Mouse (Mus musculus): ENCODE measurements around the gene Efcc1. TPM values are rescaled to one million over a fixed set of nuclear protein-coding genes. Genes with fewer than 3 reads are reported as not detected.

Efcc1 gene
- 14.8 and 30.7 TPM in 2 replicates for total RNA-seq (2017)

DNA sequence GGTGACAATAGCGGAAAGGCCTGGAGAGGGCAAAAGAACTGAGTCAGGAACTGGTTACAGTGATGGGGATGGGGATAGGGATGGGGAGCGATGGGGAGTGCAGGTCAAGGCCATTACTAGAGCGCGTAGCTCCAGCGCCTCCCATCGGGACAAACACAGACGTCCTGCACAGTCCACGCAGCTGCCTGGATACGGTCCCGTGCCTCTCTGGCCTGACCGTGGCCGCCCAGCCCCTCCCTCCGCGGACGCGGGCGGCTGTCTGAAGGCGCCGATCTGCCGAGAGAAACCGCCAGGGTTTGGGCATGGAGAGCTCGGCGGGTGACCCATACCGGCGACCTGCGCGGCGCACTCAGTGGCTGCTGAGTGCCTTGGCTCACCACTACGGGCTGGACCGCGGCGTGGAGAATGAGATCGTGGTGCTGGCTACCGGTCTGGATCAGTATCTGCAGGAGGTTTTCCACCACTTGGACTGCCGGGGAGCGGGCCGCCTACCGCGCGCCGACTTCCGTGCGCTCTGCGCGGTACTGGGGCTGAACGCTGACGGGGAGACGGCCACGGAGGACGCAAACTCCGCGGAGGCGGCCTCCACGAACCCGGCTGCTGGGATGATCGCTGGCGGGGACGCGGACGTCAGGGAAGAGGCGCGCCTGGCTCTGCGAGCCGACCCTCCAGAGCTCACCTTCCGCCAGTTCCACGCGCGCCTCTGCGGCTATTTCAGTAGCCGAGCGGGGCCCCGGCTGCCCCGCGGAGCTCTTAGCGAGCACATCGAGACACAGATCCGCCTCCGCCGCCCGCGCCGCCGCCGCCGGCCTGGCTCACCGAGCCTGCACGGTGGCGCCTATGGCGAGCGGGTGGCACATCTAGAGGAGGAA, at the start of gene Efcc1:
TSS of gene Efcc1 (plus strand) at position 279 of the 872 bp plus-strand sequence.
- 0 out of 4 replicates have a peak, but pooled peaks of 1 of the 2 experiments have one; percentile 2 for ATAC-seq (replicated peaks in 1 of 2; ENCODE audit: insufficient read depth in 1 of 2, low FRiP score in 2 of 2, low TSS enrichment in 1 of 2, low read depth in 1 of 2, poor library complexity in 2 of 2, severe bottlenecking in 2 of 2)

DNA sequence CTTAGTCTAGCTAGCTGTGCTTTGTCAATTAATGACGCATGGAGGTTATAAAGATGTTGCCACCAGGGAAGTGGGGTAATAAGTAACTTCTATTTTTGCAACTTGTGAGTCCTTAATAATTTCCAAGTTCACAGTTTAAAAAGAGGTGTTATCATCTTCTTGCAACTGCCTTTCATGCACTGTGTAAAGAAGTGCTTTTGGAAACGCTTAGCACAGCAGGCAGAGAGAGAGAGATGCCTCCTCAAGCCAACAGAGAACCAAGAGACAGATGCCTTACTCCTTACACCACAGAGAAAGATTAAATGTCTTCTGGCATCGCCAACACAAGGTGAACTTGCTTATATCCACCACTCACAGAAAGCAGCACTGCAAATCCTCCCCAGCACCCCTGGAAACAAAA, 34.7 kb upstream of the Efcc1 start:
- ATAC-seq (replicated peaks in 1 of 2; ENCODE audit: insufficient read depth in 1 of 2, low FRiP score in 2 of 2, low TSS enrichment in 1 of 2, low read depth in 1 of 2, poor library complexity in 2 of 2, severe bottlenecking in 2 of 2), result no peak

DNA sequence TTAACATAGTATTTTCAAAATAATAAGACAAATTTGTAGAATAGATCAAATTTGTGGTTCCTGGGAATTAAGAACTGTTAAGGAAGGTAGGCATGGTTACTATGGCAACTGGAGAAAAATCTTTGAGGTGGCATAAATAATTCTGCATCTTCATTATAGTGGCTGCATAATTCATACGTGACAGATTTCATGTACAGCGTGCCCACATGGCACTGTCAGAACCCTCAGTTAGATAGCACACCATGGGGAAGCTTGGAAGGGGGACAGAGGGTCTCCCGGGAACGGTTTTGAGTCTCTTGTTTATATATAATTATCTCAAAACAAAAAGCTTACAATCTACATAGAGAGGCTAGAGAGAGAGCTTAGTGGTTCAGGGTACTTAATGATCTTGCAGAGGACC, 34.1 kb upstream of the Efcc1 start:
- no peak for ATAC-seq (replicated peaks in 1 of 2; ENCODE audit: insufficient read depth in 1 of 2, low FRiP score in 2 of 2, low TSS enrichment in 1 of 2, low read depth in 1 of 2, poor library complexity in 2 of 2, severe bottlenecking in 2 of 2)

DNA sequence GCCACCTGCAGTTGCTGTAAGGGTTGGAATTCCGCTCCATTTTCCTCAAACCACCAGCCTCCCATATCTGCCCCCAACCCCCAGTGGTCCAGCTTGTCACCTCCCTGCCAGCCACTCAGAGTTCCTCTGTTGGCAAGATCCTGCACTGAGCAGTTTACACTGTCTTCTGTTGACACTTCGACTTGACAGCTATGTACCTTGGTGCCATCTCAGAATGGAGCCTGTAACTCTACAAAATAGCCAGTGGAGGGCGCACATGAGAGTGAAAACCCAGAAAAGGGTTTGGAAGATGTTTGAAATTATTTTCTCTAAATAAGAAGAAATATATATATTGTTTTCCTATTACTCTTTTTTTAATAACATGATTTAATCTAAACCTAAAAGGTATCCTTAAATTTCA, 24.4 kb upstream of the Efcc1 start:
- no peak; a peak in 1 of 4 replicates for ATAC-seq (replicated peaks in 1 of 2; ENCODE audit: insufficient read depth in 1 of 2, low FRiP score in 2 of 2, low TSS enrichment in 1 of 2, low read depth in 1 of 2, poor library complexity in 2 of 2, severe bottlenecking in 2 of 2)

GRCm38 (mm10) chr6:87712311-87712710, 18.4 kb upstream of the Efcc1 start:
- ATAC-seq (replicated peaks in 1 of 2; ENCODE audit: insufficient read depth in 1 of 2, low FRiP score in 2 of 2, low TSS enrichment in 1 of 2, low read depth in 1 of 2, poor library complexity in 2 of 2, severe bottlenecking in 2 of 2), result no peak

DNA sequence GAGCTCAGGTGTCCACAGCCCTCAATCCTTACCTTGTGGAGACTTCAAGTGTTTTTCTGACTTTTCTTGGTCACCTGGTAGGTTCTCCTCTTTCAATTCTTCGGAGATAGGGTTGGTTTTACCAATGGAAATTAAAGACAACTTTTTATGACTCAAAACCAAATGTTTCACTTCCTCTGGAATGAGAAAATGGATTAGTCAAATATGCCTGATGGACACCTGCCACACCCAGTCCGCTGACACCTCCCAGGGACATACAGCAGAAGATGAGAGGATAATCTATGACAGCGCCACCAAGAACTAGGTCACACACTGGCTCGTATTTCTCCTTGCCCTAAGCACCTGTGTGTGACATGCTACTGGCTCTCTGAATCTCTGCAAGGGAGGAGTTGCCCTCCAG, 16.6 kb upstream of the Efcc1 start:
- ATAC-seq (replicated peaks in 1 of 2; ENCODE audit: insufficient read depth in 1 of 2, low FRiP score in 2 of 2, low TSS enrichment in 1 of 2, low read depth in 1 of 2, poor library complexity in 2 of 2, severe bottlenecking in 2 of 2), result no peak

- peak; percentile 57 to 70 for ATAC-seq (replicated peaks in 1 of 2; ENCODE audit: insufficient read depth in 1 of 2, low FRiP score in 2 of 2, low TSS enrichment in 1 of 2, low read depth in 1 of 2, poor library complexity in 2 of 2, severe bottlenecking in 2 of 2)
These were observed 8.0 kb upstream of the Efcc1 start for GRCm38 (mm10) chr6:87722631-87723030.

DNA sequence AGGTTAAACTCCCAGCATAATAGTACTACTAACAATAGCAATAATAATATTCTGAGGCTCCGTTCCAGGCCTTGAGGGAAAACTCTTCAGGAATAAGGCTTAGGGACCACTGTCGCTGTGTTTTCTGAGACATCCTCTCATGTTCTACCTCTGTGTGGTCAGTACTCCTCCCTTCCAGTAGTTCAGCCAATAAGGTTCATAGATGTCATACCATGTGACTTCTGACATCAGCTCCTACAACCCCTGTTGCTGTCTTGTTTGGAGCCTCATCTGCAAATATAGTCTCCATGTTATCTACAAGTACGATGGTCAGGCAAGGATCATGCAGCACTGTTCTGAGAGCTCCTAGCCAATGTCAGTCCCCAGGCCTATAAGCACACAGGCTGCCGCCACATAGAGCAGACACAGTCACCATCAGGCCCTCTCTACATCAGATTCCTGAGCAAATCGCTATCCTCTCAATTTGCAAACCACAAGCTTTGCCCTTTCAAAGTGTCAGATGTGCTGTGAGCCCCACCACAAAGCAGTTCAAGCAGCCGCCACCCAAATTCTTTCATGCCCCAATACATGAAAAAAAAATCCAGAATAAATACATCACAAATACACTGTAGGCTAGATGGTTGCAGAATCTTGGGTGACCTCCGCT, 5.3 kb upstream of the Efcc1 start:
- ATAC-seq (replicated peaks in 1 of 2; ENCODE audit: insufficient read depth in 1 of 2, low FRiP score in 2 of 2, low TSS enrichment in 1 of 2, low read depth in 1 of 2, poor library complexity in 2 of 2, severe bottlenecking in 2 of 2), result no peak

- peak; percentile 93 to 94 for ATAC-seq (replicated peaks in 1 of 2; ENCODE audit: insufficient read depth in 1 of 2, low FRiP score in 2 of 2, low TSS enrichment in 1 of 2, low read depth in 1 of 2, poor library complexity in 2 of 2, severe bottlenecking in 2 of 2)
These were observed 2.6 kb upstream of the Efcc1 start for GRCm38 (mm10) chr6:87728102-87728501.

GRCm38 (mm10) chr6:87730141-87730540, 528 bp upstream of the Efcc1 start:
- no peak for ATAC-seq (replicated peaks in 1 of 2; ENCODE audit: insufficient read depth in 1 of 2, low FRiP score in 2 of 2, low TSS enrichment in 1 of 2, low read depth in 1 of 2, poor library complexity in 2 of 2, severe bottlenecking in 2 of 2)

DNA sequence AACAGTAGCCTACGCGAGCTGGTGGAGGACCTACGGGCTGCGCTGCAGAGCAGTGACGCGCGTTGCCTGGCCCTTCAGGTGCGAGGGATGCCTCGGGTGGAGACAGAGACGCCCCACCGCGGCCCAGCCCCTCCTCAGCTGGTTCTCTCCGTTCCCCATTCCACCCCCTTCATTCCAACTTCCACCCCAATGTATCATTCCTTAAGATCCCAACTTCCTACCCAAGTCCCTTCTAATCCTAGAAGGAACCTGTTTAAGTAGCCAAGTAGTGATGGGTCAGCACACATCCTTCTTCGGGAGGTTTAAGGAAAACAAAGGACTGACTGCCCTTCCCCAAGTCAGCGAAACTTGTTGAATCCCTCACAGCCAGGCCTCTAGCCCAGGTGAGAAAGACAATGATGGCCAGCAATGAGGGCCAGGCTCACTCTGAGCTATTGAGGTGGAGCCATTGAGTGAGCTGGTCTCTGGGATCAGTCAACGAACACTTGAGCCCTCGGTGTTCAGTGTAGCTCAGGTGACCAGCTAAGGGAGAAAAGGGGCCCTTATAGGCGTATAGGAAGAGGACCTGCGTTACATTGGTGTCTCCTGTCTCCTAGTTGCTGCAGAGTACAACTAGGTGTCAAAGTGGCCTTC, 910 bp downstream of the Efcc1 start:
- peak in 1 of 2 experiments; percentile 15; a peak in 1 of 4 replicates for ATAC-seq (replicated peaks in 1 of 2; ENCODE audit: insufficient read depth in 1 of 2, low FRiP score in 2 of 2, low TSS enrichment in 1 of 2, low read depth in 1 of 2, poor library complexity in 2 of 2, severe bottlenecking in 2 of 2)

DNA sequence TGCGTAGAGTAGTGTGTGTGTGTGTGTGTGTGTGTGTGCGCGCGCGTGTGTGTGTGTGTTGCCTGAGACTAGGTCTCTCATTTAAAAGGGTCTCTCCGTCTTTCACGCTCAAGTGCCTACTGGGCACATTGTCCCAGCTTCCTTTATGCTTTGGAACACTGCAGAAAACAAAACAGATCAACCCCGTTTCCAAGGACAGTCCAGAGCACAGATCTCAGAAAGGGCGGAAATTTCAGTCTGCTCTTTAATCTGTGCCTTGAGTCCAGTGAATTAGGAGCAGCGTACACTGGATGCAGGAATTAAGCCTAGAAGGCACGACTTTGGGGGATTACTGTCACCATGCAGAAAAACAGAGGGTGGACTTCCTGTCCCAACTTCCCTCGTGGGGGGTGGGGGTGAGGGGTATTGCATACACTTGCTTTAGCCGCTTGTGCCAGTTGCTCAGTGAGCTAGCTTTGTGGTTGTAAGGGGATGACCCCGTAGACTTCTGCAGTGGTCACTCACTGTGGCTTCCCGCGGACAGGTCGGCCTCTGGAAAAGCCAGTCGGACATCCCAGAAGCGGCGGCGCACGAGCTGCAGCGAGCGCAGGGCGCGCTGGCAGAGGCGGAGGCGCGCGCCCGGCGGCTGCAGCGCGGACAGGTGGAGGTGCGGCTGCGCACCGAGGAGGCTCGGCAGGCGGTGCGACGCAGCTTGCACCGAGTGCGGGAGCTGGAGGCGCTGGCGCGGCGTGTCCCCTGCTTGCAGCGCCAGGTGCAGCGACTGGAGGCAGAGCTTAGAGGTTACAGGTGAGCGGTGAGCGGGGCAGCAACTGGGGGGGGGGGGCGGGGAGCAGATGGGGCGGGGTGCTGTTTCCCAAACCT, 1.7 kb downstream of the Efcc1 start:
- ATAC-seq (replicated peaks in 1 of 2; ENCODE audit: insufficient read depth in 1 of 2, low FRiP score in 2 of 2, low TSS enrichment in 1 of 2, low read depth in 1 of 2, poor library complexity in 2 of 2, severe bottlenecking in 2 of 2), result no peak

GRCm38 (mm10) chr6:87733131-87733930, 2.7 kb downstream of the Efcc1 start:
- no peak for ATAC-seq (replicated peaks in 1 of 2; ENCODE audit: insufficient read depth in 1 of 2, low FRiP score in 2 of 2, low TSS enrichment in 1 of 2, low read depth in 1 of 2, poor library complexity in 2 of 2, severe bottlenecking in 2 of 2)

DNA sequence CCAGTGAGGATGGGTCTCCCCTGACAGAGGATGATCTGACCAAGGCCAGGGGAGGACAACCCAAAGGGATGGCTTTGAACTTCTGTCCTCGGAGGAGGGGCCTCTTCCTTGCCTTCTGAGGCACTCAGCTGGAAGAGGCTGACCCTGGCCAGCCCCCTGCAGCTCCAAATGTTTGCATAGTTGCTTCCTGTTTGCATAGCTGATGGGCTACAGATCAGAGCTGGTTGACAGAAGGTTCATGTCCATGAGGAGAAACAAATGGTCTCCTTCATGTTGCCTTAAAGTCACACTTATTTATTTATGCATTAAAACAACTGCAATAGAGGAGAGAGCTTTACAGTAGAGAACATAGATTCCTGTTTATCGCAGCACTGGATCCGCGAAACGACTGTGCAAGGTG, 3.5 kb downstream of the Efcc1 start:
- ATAC-seq (replicated peaks in 1 of 2; ENCODE audit: insufficient read depth in 1 of 2, low FRiP score in 2 of 2, low TSS enrichment in 1 of 2, low read depth in 1 of 2, poor library complexity in 2 of 2, severe bottlenecking in 2 of 2), result no peak

DNA sequence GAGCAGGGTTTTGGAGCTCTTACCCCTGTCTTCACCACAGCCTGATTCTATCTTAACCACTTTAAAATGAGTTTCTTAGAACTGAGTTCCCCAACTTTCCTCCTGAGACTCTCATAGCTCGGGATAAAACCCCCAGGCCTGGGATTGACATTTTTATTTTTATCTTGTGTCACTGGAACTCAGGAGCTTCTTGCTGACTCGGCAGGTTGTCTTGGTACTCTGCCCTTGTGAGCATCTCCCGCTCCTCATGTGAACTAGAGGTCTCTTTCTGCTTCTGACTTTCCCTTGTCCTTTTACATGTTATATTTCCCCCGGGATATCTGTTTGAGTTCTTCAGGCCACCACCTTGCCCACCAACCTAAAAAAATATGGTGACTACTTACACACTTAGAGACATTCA, 6.3 kb downstream of the Efcc1 start:
- ATAC-seq (replicated peaks in 1 of 2; ENCODE audit: insufficient read depth in 1 of 2, low FRiP score in 2 of 2, low TSS enrichment in 1 of 2, low read depth in 1 of 2, poor library complexity in 2 of 2, severe bottlenecking in 2 of 2), result no peak

- no peak for ATAC-seq (replicated peaks in 1 of 2; ENCODE audit: insufficient read depth in 1 of 2, low FRiP score in 2 of 2, low TSS enrichment in 1 of 2, low read depth in 1 of 2, poor library complexity in 2 of 2, severe bottlenecking in 2 of 2)
These were observed 7.4 kb downstream of the Efcc1 start for GRCm38 (mm10) chr6:87737921-87738626.

Measured in hematopoietic stem cell, adult 5-6 weeks (primary cell).